Mouse (Mus musculus): ENCODE measurements at regions not wholly inside any gene's neighbourhood (a gene's known extent, or its start where the extent isn't known, plus 50 kb on each side); places are given as distances from the start of the nearest gene placed in this dataset.

- no peak for TF ChIP-seq POLR2A (IDR thresholded peaks at IDR 0.05; ENCODE audit: extremely low read depth, insufficient read depth, low read length)
- no peak for TF ChIP-seq CTCF (IDR thresholded peaks at IDR 0.05; ENCODE audit: low read depth, low read length)
Observed at GRCm38 (mm10) chr1:176511467-176511866, 236.4 kb upstream of the Pld5 start.
